Mouse (Mus musculus) stomach, postnatal 0 days (tissue): ENCODE measurements around the gene Il1f9. TPM values are rescaled to one million over a fixed set of nuclear protein-coding genes. Genes with fewer than 3 reads are reported as not detected.
"Not testable (repeated sequence)": the region's sequence is repeated elsewhere in the genome, so short reads cannot be mapped to it uniquely, and the experiment has no call there.

Experiments used
- ATAC-seq: fragments of 200-750 bp; cut with Nextera tagmentation; 2 replicates; pipeline ENCODE4 v1.8.0; 2017; ENCODE audit not compliant: low FRiP score, low TSS enrichment
- DNase-seq: peaks from one replicate; pipeline ENCODE4 v3.0.0-alpha.2; 2016; ENCODE audit warnings: low spot score
- H3K27ac ChIP-seq: fragments of 300-500 bp; sonication (generic); replicated peaks from 2 replicates; pipeline ENCODE4 v1.5.1; 2014; ENCODE audit warnings: mild to moderate bottlenecking, control low read depth
- H3K27me3 ChIP-seq: fragments of 300-500 bp; sonication (generic); 2 replicates; pipeline ENCODE4 v1.6.1; 2014; ENCODE audit warnings: low read length; ENCODE audit not compliant: control insufficient read depth, insufficient read depth
- H3K36me3 ChIP-seq: fragments of 300-500 bp; sonication (generic); 2 replicates; pipeline ENCODE4 v1.6.1; 2014; ENCODE audit warnings: low read length, mixed read lengths; ENCODE audit not compliant: control insufficient read depth, insufficient read depth
- H3K4me1 ChIP-seq: fragments of 300-500 bp; sonication (generic); replicated peaks from 2 replicates; pipeline ENCODE4 v1.6.1; 2014; ENCODE audit warnings: antibody characterized with exemption; ENCODE audit not compliant: control insufficient read depth, insufficient read depth
- H3K4me2 ChIP-seq: fragments of 300-500 bp; sonication (generic); replicated peaks from 2 replicates; pipeline ENCODE4 v1.6.1; 2014; ENCODE audit warnings: low read depth, mild to moderate bottlenecking, control low read depth, moderate library complexity
- H3K4me3 ChIP-seq: fragments of 300-500 bp; sonication (generic); 2 replicates; pipeline ENCODE4 v1.5.1; 2014; ENCODE audit warnings: low read depth, low read length, control low read depth
- H3K9ac ChIP-seq: fragments of 300-500 bp; sonication (generic); 2 replicates; pipeline ENCODE4 v1.6.1; 2014; ENCODE audit warnings: mild to moderate bottlenecking, low read length, control low read depth, mixed read lengths
- H3K9me3 ChIP-seq: fragments of 300-500 bp; sonication (generic); 2 replicates; pipeline ENCODE4 v1.6.1; 2016; ENCODE audit warnings: low read length; ENCODE audit not compliant: control insufficient read depth
- CTCF ChIP-seq: IDR thresholded peaks from 2 replicates; pipeline ENCODE4 v1.5.1; 2016; ENCODE audit warnings: antibody characterized with exemption, low read depth, mild to moderate bottlenecking, moderate library complexity
- EP300 ChIP-seq: optimal IDR thresholded peaks from 2 replicates; pipeline ENCODE3; 2016; ENCODE audit warnings: antibody characterized with exemption
- WGBS: fragments of 180-500 bp; shearing (Covaris S2); extraction: QIAGEN DNeasy Blood & Tissue Kit; methylation state at CpG from one replicate; pipeline ENCODE4 v1.1.7; 2014; 5-methylcytosine and 5-hydroxymethylcytosine counted together
- polyA plus RNA-seq: library from polyadenylated mRNA; unstranded; fragments of >200 nt; fragmentation: Nextera tagmentation; extraction: Ambion mirVana; gene quantifications from 2 replicates; pipeline ENCODE4 v1.2.1, GENCODE M21; 2015

Il1f9 gene
- 50.1 and 58.6 TPM in 2 replicates for polyA plus RNA-seq

DNA sequence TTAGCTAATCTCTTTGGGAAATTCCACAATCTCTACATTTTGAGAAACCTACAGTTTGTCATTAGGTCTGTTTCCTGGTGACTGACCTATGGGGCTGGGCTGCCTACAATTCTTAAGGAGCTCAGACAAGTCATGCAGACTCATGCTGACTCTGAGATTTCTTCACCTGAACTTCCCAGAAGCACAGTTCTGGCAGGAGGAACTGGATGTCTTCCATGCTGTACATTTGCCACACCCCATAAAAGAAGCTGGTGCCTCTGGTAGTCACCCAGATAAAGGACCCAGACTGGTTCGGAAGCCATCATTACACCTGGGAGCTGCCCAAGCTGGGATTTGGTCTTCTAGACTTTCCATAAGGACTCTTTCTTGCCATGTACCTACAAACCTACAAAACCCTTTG lies at the start of gene Il1f9:
TSS of gene Il1f9 (plus strand) at position 301 of the 400 bp plus-strand sequence.
- H3K27ac ChIP-seq = no peak within 1 kb of the TSS
- WGBS = 65% methylated on average over 1 of the region's 1 CpGs
- TF ChIP-seq CTCF (no peak), EP300 (no peak)
- H3K4me2 ChIP-seq = no peak within 1 kb of the TSS
- ATAC-seq (no peak), DNase-seq (no peak)
- no peaks in the 10 kb centered on the region for H3K36me3 ChIP-seq
- no peak within 1 kb of the TSS for H3K4me3 ChIP-seq
- no peaks in the 10 kb centered on the region for H3K27me3 ChIP-seq
- no peaks in the 10 kb centered on the region for H3K4me1 ChIP-seq
- H3K9ac ChIP-seq = no peak within 1 kb of the TSS
- H3K9me3 ChIP-seq = no peaks in the 10 kb centered on the region

DNA sequence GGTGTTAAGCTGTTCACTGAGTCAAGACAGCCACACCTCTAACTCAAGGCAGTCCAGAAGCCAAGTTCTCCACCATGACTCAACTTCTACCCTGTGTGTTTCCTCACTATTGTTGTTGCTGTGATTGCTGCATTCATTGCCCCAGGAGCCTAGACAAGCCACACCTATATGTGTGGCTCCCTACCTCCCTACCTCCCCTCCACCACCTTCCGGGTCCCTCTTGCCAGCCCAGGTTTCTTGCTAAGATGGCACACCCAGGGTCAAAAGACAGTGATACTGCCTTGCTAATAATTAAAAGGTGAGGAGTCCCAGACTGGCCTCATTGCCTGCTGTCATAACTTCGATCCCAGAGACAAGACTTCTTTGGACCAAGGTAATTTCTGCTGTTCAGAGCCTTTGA lies 33.4 kb upstream of the Il1f9 start, which contains the start of gene Il1f8:
TSS of gene Il1f8 (plus strand) at position 301 of the 400 bp plus-strand sequence.
- no peak within 1 kb of the TSS for H3K27ac ChIP-seq
- H3K4me3 ChIP-seq = no peak within 1 kb of the TSS
- WGBS = 70% methylated on average over 2 of the region's 2 CpGs
- TF ChIP-seq CTCF (no peak), EP300 (no peak)
- no peak within 1 kb of the TSS for H3K4me2 ChIP-seq
- H3K9ac ChIP-seq = no peak within 1 kb of the TSS
- no peaks in the 10 kb centered on the region for H3K4me1 ChIP-seq
- H3K36me3 ChIP-seq = no peaks in the 10 kb centered on the region
- DNase-seq (no peak), ATAC-seq (no peak)
- no peaks in the 10 kb centered on the region for H3K27me3 ChIP-seq
- no peaks in the 10 kb centered on the region for H3K9me3 ChIP-seq

DNA sequence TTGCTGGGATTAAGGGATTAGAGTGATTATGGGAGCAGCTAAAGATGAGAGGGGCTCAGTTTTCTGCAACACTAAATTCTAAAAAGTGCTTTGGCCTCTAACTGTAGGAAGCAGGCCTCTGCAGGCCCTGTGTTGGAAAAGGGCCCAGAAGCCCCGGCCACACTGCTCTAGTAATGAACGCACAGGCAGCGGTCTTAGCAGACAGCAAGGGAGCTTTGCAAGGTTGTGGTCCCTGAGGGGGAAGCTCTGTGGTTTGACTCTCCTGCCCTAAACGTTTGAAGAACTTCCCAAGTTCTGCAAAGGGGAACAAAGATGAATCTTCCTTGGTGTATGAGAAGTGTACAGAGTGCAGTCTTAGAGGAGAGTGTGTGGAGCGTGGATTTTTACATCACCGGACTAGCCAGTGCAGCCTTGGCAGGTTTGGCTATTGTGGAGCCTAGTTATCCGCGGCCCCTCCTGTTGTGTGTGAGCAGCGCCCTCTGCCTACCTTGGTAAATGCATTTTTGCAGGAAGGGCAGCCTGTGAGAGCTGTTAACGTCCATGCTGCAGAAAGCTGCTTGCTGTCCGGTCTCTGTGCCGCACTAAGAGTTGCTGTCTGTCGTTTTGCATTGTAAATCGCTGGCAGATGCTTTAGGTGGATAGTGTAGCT lies 4.5 kb upstream of the Il1f9 start:
- H3K4me3 ChIP-seq, H3K27me3 ChIP-seq, H3K36me3 ChIP-seq, H3K27ac ChIP-seq, H3K9me3 ChIP-seq, H3K4me2 ChIP-seq, ATAC-seq, H3K9ac ChIP-seq, H3K4me1 ChIP-seq: not testable (repeated sequence)
- WGBS = 14% methylated on average over 14 of the region's 14 CpGs
- peak; percentile 44 for DNase-seq
- peak; percentile 73 for TF ChIP-seq CTCF

DNA sequence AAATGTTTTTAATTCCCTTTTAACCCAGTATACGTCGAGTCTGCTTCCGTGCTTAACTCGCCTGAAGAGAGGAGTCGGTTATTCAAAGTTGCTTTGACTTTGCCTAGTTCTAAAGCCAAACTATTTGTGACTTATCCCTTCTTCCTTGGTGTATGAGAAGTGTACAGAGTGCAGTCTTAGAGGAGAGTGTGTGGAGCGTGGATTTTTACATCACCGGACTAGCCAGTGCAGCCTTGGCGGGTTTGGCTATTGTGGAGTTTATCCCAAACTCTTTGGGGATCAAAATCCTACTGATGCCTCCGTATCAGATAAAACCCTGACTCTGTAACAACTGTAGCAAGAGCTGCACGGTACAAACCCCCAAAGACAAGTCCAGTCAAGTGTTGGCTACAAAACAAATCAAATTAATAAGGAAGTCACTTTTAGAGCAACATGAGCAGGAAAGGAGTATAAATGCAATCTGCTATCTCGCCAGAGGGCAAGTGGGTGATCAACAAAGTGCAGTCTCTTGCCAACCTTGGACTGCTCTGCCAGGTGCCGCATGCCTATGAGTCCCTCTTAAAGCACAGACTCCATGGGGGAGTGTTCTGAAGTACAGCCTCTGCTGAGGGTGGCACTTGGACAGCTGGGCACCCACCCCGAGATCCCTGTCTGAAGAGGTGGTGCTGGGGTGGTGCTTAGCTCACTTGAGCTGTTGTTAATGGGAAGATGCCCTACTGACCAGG lies 3.7 kb upstream of the Il1f9 start:
- not testable (repeated sequence) for H3K4me1 ChIP-seq, ATAC-seq, H3K36me3 ChIP-seq, H3K9me3 ChIP-seq, H3K4me3 ChIP-seq, H3K27me3 ChIP-seq, DNase-seq, H3K9ac ChIP-seq, H3K27ac ChIP-seq, H3K4me2 ChIP-seq
- 49% methylated on average over 13 of the region's 13 CpGs for WGBS

DNA sequence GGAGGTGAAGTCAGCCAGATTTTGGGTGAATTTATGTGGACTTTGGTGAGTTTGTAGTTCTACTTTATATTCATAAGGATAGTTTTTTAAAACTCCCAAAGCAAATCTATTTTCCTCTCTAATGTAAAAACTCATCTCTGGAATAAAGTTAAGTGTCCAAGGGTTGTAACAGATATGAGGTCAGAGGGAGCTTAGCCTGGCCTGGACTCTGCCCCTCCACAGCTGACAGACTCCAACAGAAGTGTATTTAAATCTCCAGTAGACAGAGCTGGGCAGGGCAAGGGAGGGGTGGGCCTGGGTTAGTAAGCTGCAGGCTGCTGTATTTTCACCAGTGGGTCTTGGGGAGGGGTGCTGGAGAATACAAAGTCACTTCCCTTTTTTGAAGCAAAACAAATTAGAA lies 2.2 kb upstream of the Il1f9 start:
- H3K9me3 ChIP-seq, H3K27me3 ChIP-seq, H3K4me3 ChIP-seq, H3K27ac ChIP-seq, DNase-seq, H3K4me1 ChIP-seq, H3K36me3 ChIP-seq, ATAC-seq, H3K9ac ChIP-seq, H3K4me2 ChIP-seq: not testable (repeated sequence)

DNA sequence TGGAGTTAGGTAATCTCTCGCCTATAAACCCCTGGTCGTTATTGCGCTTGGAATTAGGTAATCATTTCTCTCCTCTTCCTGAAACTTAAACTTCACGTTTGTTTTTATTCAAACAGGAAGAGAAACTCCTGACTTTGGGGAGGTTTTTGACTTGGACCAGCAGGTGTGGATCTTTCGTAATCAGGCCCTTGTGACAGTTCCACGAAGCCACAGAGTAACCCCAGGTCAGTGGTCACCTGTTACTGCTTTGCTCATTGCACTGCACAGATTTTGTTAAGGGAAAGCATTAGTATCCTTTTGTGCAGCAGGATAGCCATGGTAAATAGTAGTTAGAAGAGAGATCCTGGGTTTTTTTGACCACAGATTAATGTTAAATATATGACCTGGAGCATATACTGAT lies 1.3 kb downstream of the Il1f9 start:
- WGBS = 61% methylated on average over 6 of the region's 6 CpGs
- H3K27me3 ChIP-seq = no peaks in the 10 kb centered on the region
- ATAC-seq = no peak

More for the DNA sequence above, 1.3 kb downstream of the Il1f9 start:
- H3K4me2 ChIP-seq = no peak overlapping the region
- TF ChIP-seq EP300 (no peak), CTCF (no peak)
- no peak overlapping the region for H3K9ac ChIP-seq
- H3K9me3 ChIP-seq = no peaks in the 10 kb centered on the region
- no peaks in the 10 kb centered on the region for H3K36me3 ChIP-seq
- H3K4me1 ChIP-seq = no peaks in the 10 kb centered on the region
- DNase-seq = no peak
- H3K27ac ChIP-seq = no peak overlapping the region
- H3K4me3 ChIP-seq = no peak overlapping the region
